ENCODE assay signal across 8 mouse cellular contexts in genomic region chr4:62525489-62525811, GRCm38 (mm10). TPM values are rescaled to one million over a fixed set of nuclear protein-coding genes. Genes with fewer than 3 reads are reported as not detected.
DNase-seq lines count a peak whose midpoint lies in the region; ATAC-seq and TF ChIP-seq lines count a peak whose summit lies in the region.

No protein-coding gene starts in this region.

- no peaks in the 10 kb centered on the region for H3K9me3 ChIP-seq in heart, embryonic 11.5 days (replicated peaks; ENCODE audit: control insufficient read depth, low read length)
- H3K9me3 ChIP-seq in E14TG2a.4 (ENCODE audit: low read length): no peaks in the 10 kb centered on the region
- no peaks in the 10 kb centered on the region for H3K9me3 ChIP-seq in forebrain, embryonic 16.5 days (ENCODE audit: control insufficient read depth, low read length)
- H3K9me3 ChIP-seq in liver, postnatal 0 days (ENCODE audit: low read length): no peaks in the 10 kb centered on the region

- no peak for TF ChIP-seq CTCF in E14TG2a.4 (conservative IDR thresholded peaks at IDR 0.05; ENCODE audit: low read length)
- no peak for TF ChIP-seq CTCF in liver, postnatal 0 days (IDR thresholded peaks at IDR 0.05; ENCODE audit: low read depth)

- no peak for DNase-seq in heart, postnatal 25 days (ENCODE audit: low spot score)
- no peak for DNase-seq in liver, postnatal 0 days
- DNase-seq in cerebellum, postnatal 10 days: no peak
- no peak for DNase-seq in adrenal gland, adult 8-10 months
- DNase-seq in thymus, postnatal 4 days: no peak

- H3K4me3 ChIP-seq in heart, embryonic 11.5 days (ENCODE audit: low read depth, low read length): peak overlapping the region; percentile 67
- peak overlapping the region; percentile 95; the same call in 1 of the 2 replicates for H3K4me3 ChIP-seq in E14TG2a.4 (replicated peaks; ENCODE audit: low read length)
- H3K4me3 ChIP-seq in forebrain, embryonic 16.5 days (replicated peaks; ENCODE audit: low read length): peak overlapping the region; percentile 78
- H3K4me3 ChIP-seq in liver, postnatal 0 days (ENCODE audit: low read depth, low read length): peak overlapping the region; percentile 87

- H3K27me3 ChIP-seq in heart, embryonic 11.5 days (ENCODE audit: control insufficient read depth, insufficient read depth, low read length): no peaks in the 10 kb centered on the region
- peaks cover 7% of the 10 kb centered on the region for H3K27me3 ChIP-seq in E14TG2a.4 (ENCODE audit: insufficient read depth, low read length)
- no peaks in the 10 kb centered on the region for H3K27me3 ChIP-seq in forebrain, embryonic 16.5 days (replicated peaks; ENCODE audit: control insufficient read depth, insufficient read depth, low read length)
- H3K27me3 ChIP-seq in liver, postnatal 0 days (ENCODE audit: insufficient read depth, low read length): no peaks in the 10 kb centered on the region

- no peak for TF ChIP-seq EP300 in liver, postnatal 0 days (IDR thresholded peaks at IDR 0.05; ENCODE audit: low read depth)

- no peak for ATAC-seq in heart, embryonic 11.5 days (replicated peaks; ENCODE audit: insufficient number of reproducible peaks, low FRiP score, low TSS enrichment)
- no peak for ATAC-seq in forebrain, embryonic 16.5 days
- ATAC-seq in liver, postnatal 0 days: no peak

- H3K4me1 ChIP-seq in heart, embryonic 11.5 days (ENCODE audit: control insufficient read depth, insufficient read depth, low read length): peaks cover 8% of the 10 kb centered on the region
- peaks cover 24% of the 10 kb centered on the region for H3K4me1 ChIP-seq in E14TG2a.4 (replicated peaks; ENCODE audit: low read depth, low read length)
- H3K4me1 ChIP-seq in forebrain, embryonic 16.5 days (replicated peaks; ENCODE audit: control insufficient read depth, insufficient read depth, low read length): peaks cover 9% of the 10 kb centered on the region
- H3K4me1 ChIP-seq in liver, postnatal 0 days (ENCODE audit: insufficient read depth): peaks cover 10% of the 10 kb centered on the region; the same call in 1 of the 2 replicates

- no peaks in the 10 kb centered on the region for H3K36me3 ChIP-seq in heart, embryonic 11.5 days (ENCODE audit: control insufficient read depth, insufficient read depth, low read length)
- peaks cover 29% of the 10 kb centered on the region for H3K36me3 ChIP-seq in E14TG2a.4 (ENCODE audit: insufficient read depth, low read length)
- no peaks in the 10 kb centered on the region for H3K36me3 ChIP-seq in forebrain, embryonic 16.5 days (ENCODE audit: control insufficient read depth, insufficient read depth)
- 0 out of 2 replicates have a peak, but pooled peaks cover 2% of the 10 kb centered on the region for H3K36me3 ChIP-seq in liver, postnatal 0 days (replicated peaks; ENCODE audit: insufficient read depth, low read length)

- 2% methylated on average over 10 of the region's 10 CpGs for WGBS in heart, embryonic 11.5 days (ENCODE audit: insufficient replicate concordance)
- WGBS in forebrain, embryonic 16.5 days: 0% methylated on average over 10 of the region's 10 CpGs
- 2% methylated on average over 10 of the region's 10 CpGs for WGBS in liver, postnatal 0 days (ENCODE audit: insufficient replicate concordance)

- H3K27ac ChIP-seq in heart, embryonic 11.5 days (ENCODE audit: low read depth, low read length): no peak overlapping the region
- H3K27ac ChIP-seq in forebrain, embryonic 16.5 days (ENCODE audit: low read length): no peak overlapping the region; the same call in 1 of the 2 replicates
- H3K27ac ChIP-seq in liver, postnatal 0 days (ENCODE audit: low read depth): no peak overlapping the region

- intact Hi-C loops in heart, postnatal 25 days (cut with DNase I): loop anchor here (2.0 kb wide), 1 partner anchor 23 kb away; the partner anchor contains the start of gene Hdhd3

- peak overlapping the region; percentile 94; the same call in 1 of the 2 replicates for H3K9ac ChIP-seq in heart, embryonic 11.5 days (ENCODE audit: low read depth, low read length)
- H3K9ac ChIP-seq in forebrain, embryonic 16.5 days (replicated peaks; ENCODE audit: low read depth, low read length): peak overlapping the region; percentile 90
- no peak overlapping the region for H3K9ac ChIP-seq in liver, postnatal 0 days (replicated peaks)

- peak overlapping the region; percentile 93 for H3K4me2 ChIP-seq in heart, embryonic 11.5 days
- H3K4me2 ChIP-seq in forebrain, embryonic 16.5 days (ENCODE audit: low read length): peak overlapping the region; percentile 50
- peak overlapping the region; percentile 85 for H3K4me2 ChIP-seq in liver, postnatal 0 days (ENCODE audit: low read depth, low read length)

RNA-seq across cellular contexts. Expression of gene 4933430I17Rik, which starts 0.3 kb away (rescaled TPM):
- 0.34 and 0.87 TPM in 2 replicates for polyA plus RNA-seq in heart, embryonic 11.5 days (2014; fragmentation: Nextera tagmentation; extraction: Ambion mirVana)
- under 1 TPM; 0.18 to 0.22 TPM for total RNA-seq in heart, postnatal 25 days (2021)
- 0.58 and 0.61 TPM in 2 replicates for polyA plus RNA-seq in forebrain, embryonic 16.5 days (2015; fragmentation: Nextera tagmentation; extraction: Ambion mirVana)
- polyA plus RNA-seq in liver, postnatal 0 days (2015; fragmentation: Nextera tagmentation; extraction: Ambion mirVana): not detected in 2 replicates
- total RNA-seq in adrenal gland, adult 8-10 months (2022): 1 to 10 TPM in 1 of 4 experiments, under 1 TPM in 3; 0.35 to 1.3 (median 0.47) TPM

RNA-seq across cellular contexts. Expression of gene Pole3, which starts 0.6 kb away (rescaled TPM):
- polyA plus RNA-seq in heart, embryonic 11.5 days (2014; fragmentation: Nextera tagmentation; extraction: Ambion mirVana): 59.4 and 64.1 TPM in 2 replicates
- 10 to 100 TPM; 17.3 to 18.4 TPM for total RNA-seq in heart, postnatal 25 days (2021)
- 81.6 and 92.0 TPM in 2 replicates for polyA plus RNA-seq in forebrain, embryonic 16.5 days (2015; fragmentation: Nextera tagmentation; extraction: Ambion mirVana)
- polyA plus RNA-seq in liver, postnatal 0 days (2015; fragmentation: Nextera tagmentation; extraction: Ambion mirVana): 26.4 and 29.2 TPM in 2 replicates
- total RNA-seq in adrenal gland, adult 8-10 months (2022): 10 to 100 TPM; 55.6 to 59.0 (median 58.2) TPM

RNA-seq across cellular contexts. Expression of gene Alad, which starts 5.7 kb away (rescaled TPM):
- polyA plus RNA-seq in heart, embryonic 11.5 days (2014; fragmentation: Nextera tagmentation; extraction: Ambion mirVana): 117 and 140 TPM in 2 replicates
- total RNA-seq in heart, postnatal 25 days (2021): 10 to 100 TPM; 60.2 to 63.3 TPM
- polyA plus RNA-seq in forebrain, embryonic 16.5 days (2015; fragmentation: Nextera tagmentation; extraction: Ambion mirVana): 67.7 and 68.4 TPM in 2 replicates
- polyA plus RNA-seq in liver, postnatal 0 days (2015; fragmentation: Nextera tagmentation; extraction: Ambion mirVana): 295 and 303 TPM in 2 replicates
- total RNA-seq in adrenal gland, adult 8-10 months (2022): 100 to 1,000 TPM; 135 to 180 (median 162) TPM

RNA-seq across cellular contexts. Expression of gene Hdhd3, which starts 22.2 kb away (rescaled TPM):
- polyA plus RNA-seq in heart, embryonic 11.5 days (2014; fragmentation: Nextera tagmentation; extraction: Ambion mirVana): 6.7 and 11.4 TPM in 2 replicates
- 1 to 10 TPM; 6.0 to 6.5 TPM for total RNA-seq in heart, postnatal 25 days (2021)
- 9.7 and 10.8 TPM in 2 replicates for polyA plus RNA-seq in forebrain, embryonic 16.5 days (2015; fragmentation: Nextera tagmentation; extraction: Ambion mirVana)
- polyA plus RNA-seq in liver, postnatal 0 days (2015; fragmentation: Nextera tagmentation; extraction: Ambion mirVana): 19.7 and 20.3 TPM in 2 replicates
- total RNA-seq in adrenal gland, adult 8-10 months (2022): 10 to 100 TPM; 13.7 to 35.8 (median 23.6) TPM

RNA-seq across cellular contexts. Expression of gene Rgs3, which starts 34.2 kb away (rescaled TPM):
- polyA plus RNA-seq in heart, embryonic 11.5 days (2014; fragmentation: Nextera tagmentation; extraction: Ambion mirVana): 49.8 and 54.3 TPM in 2 replicates
- total RNA-seq in heart, postnatal 25 days (2021): 10 to 100 TPM; 27.9 to 31.2 TPM
- 44.8 and 50.4 TPM in 2 replicates for polyA plus RNA-seq in forebrain, embryonic 16.5 days (2015; fragmentation: Nextera tagmentation; extraction: Ambion mirVana)
- 6.6 and 6.7 TPM in 2 replicates for polyA plus RNA-seq in liver, postnatal 0 days (2015; fragmentation: Nextera tagmentation; extraction: Ambion mirVana)
- total RNA-seq in adrenal gland, adult 8-10 months (2022): 10 to 100 TPM; 30.0 to 44.5 (median 38.0) TPM
